Mouse (Mus musculus): Measurements from ENCODE around the gene Hoxb9. TPM values are rescaled to one million over a fixed set of nuclear protein-coding genes. Genes with fewer than 3 reads are reported as not detected.

Hoxb9 gene
- polyA plus RNA-seq, 1 experiment: not detected

DNA sequence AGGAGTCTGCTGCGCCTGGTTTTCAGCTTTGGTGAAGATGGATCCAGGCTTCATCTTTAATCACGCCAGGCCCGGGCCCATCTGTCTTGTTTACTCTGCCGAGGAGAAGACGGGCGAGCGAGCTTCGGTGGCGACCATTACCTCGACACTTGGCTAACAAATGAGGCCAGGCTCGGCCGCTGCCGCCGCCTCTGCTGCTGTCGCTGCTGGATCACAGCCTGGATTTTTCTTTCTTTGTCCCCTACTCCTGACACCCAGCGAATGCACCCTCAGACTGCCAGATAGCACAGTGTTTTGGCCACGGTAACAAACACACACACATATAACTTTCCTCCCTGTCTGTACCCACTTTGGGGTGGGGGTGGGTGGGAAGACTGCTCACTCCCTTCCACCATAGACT lies 49.4 kb downstream of the Hoxb9 start:
- TF ChIP-seq GATA1 (IDR thresholded peaks at IDR 0.05; ENCODE audit: low read length): no peak

DNA sequence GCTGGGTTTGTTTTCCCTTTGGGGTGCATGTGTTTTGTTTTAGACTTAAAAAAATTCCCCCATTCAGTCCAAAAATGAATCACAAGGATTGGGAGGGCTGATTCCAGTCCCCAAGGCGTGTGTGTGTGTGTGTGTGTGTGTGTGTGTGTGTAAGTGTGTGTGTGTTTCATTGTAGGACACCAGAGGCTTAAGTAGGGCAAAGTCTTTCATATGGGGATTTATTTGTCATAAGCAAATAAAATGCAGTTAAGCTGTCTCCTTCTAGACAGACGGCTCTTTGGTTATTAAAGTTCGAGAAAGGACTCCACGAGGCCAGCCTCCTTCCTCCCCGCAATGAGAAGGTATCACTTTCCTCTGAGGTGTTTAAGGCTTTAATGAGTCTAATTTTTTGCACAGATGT lies 50.6 kb downstream of the Hoxb9 start:
- TF ChIP-seq GATA1 (IDR thresholded peaks at IDR 0.05; ENCODE audit: low read length): no peak

DNA sequence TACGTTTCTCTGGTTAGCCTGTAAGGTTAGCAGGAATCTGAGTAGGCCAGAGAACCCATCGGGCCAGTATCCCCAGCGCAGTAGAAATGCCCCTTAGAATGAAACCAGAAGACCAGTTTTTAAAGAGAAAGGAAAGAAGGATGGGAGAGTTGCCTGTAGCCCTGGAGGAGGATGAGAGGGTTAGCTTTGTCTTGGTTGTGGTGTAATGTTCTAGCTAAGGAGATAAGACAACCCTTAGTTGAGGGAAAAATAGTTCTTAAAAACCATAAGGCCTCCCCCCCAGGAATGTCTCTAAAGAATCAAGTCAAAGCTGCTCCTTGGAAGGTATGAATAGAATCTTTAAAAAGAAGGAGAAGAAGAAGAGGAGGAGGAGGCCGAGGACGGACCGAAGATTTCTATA lies 51.5 kb downstream of the Hoxb9 start:
- TF ChIP-seq GATA1 (IDR thresholded peaks at IDR 0.05; ENCODE audit: low read length): no peak

DNA sequence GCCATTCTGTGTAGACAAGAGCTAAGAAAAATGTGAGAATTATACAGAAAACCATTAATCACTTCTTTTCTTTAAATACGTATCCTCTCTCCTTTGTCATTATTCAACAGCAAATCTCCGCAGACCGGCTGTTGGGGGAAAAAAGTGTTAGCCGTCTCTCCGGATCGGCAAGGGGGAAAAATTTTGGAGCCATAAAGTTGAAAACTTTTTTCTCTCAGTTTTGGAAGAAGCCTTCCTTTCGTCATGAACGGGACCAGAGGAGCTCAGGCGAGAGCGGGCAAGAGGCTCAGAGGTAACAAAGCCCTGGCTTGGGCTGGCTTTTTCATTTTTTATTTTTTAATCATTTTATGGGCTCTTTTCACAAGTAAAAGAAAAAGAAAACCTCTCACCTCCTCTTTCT lies 51.9 kb downstream of the Hoxb9 start, which contains the start of gene Hoxb3:
Gene Hoxb3 (plus strand): TSS at position 173 of the 400 bp plus-strand sequence.
- TF ChIP-seq GATA1 (IDR thresholded peaks at IDR 0.05; ENCODE audit: low read length): no peak

DNA sequence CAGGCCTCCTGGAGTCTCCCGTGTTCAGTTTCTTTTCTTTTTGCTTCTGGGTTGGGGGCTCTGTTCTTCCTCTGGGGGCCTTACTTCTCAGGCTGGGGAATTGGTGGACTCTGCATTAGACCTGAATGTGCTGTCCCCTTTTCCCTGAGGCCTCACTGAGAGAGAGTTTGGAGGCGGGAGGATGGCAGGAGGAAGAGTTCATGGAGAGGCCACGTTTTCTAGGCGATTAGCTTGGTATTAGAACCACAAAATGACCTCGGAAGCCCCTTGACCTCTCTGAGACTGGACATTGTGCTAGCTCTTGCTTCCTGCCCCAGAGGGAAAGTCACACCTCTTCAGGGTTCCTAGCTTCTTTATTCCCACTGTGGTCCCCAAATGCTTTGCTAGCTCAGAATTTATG lies 52.9 kb downstream of the Hoxb9 start:
- no peak for TF ChIP-seq GATA1 (IDR thresholded peaks at IDR 0.05; ENCODE audit: low read length)

DNA sequence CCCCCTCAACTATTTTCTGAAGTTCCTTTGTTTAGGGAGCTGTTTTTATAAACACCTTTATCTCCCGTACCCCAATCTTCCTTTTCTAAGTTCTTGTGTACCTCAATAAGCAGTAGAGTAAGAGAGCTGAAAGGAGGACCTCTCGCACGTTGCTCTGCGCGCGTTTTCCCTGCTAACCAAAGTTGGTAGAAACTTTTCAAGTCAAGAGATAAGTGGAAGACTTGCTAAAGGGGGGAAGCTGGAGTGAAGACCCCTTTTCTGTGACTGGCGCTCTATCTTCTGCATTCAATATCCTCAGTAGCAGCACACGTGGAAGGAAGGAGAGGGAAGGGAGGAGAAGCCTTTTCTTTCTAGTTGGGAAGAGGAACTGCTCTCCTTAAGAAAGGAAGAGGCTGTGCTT lies 53.7 kb downstream of the Hoxb9 start:
- no peak for TF ChIP-seq GATA1 (IDR thresholded peaks at IDR 0.05; ENCODE audit: low read length)

DNA sequence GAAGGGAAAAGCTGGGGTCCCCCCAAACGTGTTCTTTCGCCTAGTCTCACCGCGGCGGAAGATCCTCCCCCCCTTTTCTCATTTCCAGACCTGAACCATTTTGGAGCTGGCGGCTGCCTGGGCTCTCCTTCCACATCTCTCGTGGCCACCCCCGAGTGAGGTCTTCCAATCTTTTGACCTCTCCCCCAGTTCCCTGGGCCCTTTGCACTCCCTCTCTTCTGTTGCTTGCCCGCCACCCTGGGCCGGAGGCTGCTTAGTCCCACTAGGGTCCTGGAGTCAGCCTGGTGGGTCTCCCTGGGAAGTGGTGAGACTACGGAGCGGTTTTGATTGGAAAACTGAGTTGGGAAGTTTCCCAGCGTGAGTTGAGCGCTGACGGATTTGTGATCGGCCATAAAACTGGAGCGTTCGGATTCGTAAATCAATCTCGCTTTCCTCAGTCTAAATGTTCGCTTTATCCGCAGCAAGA lies 54.5 kb downstream of the Hoxb9 start:
- no peak for TF ChIP-seq GATA1 (IDR thresholded peaks at IDR 0.05; ENCODE audit: low read length)

Other genes with a start within 250 kb of the Hoxb9 start
- not detected in 2 replicates for gene Gip, start 246.9 kb upstream of the Hoxb9 start, polyA plus RNA-seq (2012)
- gene Snf8, start 236.6 kb upstream of the Hoxb9 start, polyA plus RNA-seq (2012): 153 and 177 TPM in 2 replicates
- 27.6 and 33.9 TPM in 2 replicates for gene Ube2z, start 206.1 kb upstream of the Hoxb9 start, polyA plus RNA-seq (2012)
- 166 and 518 TPM in 2 replicates for gene Atp5g1, start 195.8 kb upstream of the Hoxb9 start, polyA plus RNA-seq (2012)
- gene Calcoco2, start 159.5 kb upstream of the Hoxb9 start, polyA plus RNA-seq (2012): not detected in 2 replicates
- gene Ttll6, start 137.7 kb upstream of the Hoxb9 start, polyA plus RNA-seq (2012): not detected in 2 replicates
- 79.2 and 87.0 TPM in 2 replicates for gene Hoxb13, start 77.1 kb upstream of the Hoxb9 start, polyA plus RNA-seq (2012)
- gene Hoxb8, start 10.4 kb downstream of the Hoxb9 start, polyA plus RNA-seq (2012): not detected in 2 replicates
- not detected in 2 replicates for gene Hoxb7, start 15.2 kb downstream of the Hoxb9 start, polyA plus RNA-seq (2012)
- 0.11 TPM in 1 of 2 replicates, not detected in the other for gene Hoxb6, start 21.0 kb downstream of the Hoxb9 start, polyA plus RNA-seq (2012)
- gene Hoxb5, start 31.9 kb downstream of the Hoxb9 start, polyA plus RNA-seq (2012): not detected in 2 replicates
- gene Hoxb4, start 46.8 kb downstream of the Hoxb9 start, polyA plus RNA-seq (2012): not detected in 2 replicates
- 0.03 TPM in 1 of 2 replicates, not detected in the other for gene Hoxb3, start 51.9 kb downstream of the Hoxb9 start, polyA plus RNA-seq (2012)
- gene Hoxb2, start 79.1 kb downstream of the Hoxb9 start, polyA plus RNA-seq (2012): not detected in 2 replicates
- gene Hoxb1, start 94.3 kb downstream of the Hoxb9 start, polyA plus RNA-seq (2012): not detected in 2 replicates
- not detected in 2 replicates for gene Skap1, start 193.1 kb downstream of the Hoxb9 start, polyA plus RNA-seq (2012)

Data from G1E-ER4 (cell line).